Mouse (Mus musculus) retina, postnatal 1 day (tissue): ENCODE results near the gene Pdzrn3.
A peak's percentile ranks its signal among the peaks of the same experiment; 100 is the strongest.

Experiments used
- DNase-seq: peaks from one replicate; pipeline ENCODE4 v3.0.0-alpha.2; 2012

Pdzrn3 gene

DNA sequence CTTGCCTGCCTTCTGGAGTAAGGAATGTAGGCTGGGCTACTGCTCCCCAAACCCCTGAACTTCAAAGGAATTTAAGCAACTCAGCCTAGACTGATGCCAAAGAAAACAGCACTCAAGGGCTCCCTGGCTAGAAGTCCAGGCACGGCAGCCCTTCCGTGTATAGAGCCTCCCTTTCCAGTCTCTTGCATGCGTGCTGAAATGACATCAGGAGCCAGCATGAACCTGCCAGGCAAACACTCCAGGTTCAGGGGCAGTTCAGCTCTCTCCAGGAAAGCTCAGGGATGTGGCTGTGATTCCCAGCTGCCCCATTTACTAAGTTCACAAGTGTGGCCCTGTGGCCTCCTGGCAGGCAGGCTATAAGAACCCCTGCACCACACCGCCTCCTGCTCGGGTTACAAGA, 126.5 kb downstream of the Pdzrn3 start:
- DNase-seq: no peak

GRCm38 (mm10) chr6:101246137-101246536, 131.6 kb downstream of the Pdzrn3 start:
- DNase-seq: no peak

GRCm38 (mm10) chr6:101244355-101244754, 133.3 kb downstream of the Pdzrn3 start:
- no peak for DNase-seq

DNA sequence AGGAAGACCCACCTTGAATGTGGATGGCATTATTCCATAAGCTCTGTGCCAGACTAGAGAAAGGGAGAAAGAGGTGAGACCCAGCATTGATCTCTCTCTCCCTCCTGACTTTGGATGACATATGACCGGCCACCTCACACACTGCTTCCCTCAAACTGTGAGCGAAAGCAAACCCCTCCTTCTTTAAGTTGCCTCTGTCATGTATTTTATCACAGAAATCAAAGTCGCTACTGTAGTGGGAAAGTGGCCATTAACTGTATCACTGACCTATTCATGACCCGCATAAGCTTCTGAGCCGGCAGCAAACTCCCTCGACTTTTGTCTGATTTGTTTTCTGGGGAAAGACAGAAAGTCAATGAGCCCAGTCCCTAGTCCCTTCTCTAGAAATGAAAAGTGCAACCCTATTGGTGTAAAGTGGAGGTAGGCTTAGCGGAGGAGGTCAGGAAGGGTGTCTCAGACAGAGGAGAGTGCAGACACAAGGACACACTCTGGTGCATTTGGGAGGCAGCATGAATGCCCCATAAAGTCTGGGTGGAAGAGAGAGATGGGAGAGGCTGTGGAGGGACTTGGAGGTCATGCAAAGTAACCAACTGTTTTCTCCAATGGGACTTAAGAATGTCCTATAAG, 134.4 kb downstream of the Pdzrn3 start:
- no peak for DNase-seq

GRCm38 (mm10) chr6:101236641-101237246, 141.0 kb downstream of the Pdzrn3 start:
- DNase-seq: peak; percentile 69

DNA sequence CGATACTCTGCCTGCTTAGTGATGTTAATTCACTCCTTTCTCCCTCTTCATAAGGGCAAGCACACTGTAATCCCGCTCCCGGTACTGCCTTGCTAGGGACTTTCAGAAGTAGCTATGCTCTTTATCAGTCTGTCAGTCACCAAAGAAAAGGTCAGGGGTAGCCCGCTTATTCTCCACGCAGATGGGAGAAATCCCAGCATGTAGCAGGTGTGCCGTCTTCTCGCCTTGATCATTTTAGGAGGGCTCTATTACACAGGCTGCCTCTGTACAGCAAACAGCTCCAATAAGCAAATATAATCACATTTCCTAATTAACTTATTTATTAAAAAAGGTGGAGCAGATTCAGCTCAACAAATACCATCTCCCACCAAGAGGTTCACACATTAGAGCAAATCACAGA, 141.5 kb downstream of the Pdzrn3 start:
- DNase-seq: peak; percentile 38

- peak; percentile 78 for DNase-seq
Measured at GRCm38 (mm10) chr6:101234349-101234748, 143.3 kb downstream of the Pdzrn3 start.

DNA sequence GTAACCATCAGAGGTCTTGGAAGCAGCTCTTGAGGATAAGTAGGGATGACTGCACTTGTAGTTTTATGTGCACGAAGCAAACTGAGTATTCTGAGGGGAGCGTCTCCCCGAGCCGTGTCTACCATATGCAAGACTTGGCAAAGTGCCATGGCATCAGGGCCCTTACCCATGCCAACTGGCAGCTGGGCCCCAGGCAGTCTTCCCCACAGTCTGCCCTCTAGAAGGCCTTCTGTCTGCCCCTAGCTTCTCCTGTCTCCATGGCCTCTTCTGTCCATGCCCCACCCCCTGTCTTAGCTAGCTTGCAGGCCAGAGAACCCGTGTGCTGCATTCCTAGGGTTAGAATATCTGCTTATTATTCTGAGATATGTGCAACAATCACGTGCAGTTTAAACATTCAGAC, 144.0 kb downstream of the Pdzrn3 start:
- peak; percentile 91 for DNase-seq

DNA sequence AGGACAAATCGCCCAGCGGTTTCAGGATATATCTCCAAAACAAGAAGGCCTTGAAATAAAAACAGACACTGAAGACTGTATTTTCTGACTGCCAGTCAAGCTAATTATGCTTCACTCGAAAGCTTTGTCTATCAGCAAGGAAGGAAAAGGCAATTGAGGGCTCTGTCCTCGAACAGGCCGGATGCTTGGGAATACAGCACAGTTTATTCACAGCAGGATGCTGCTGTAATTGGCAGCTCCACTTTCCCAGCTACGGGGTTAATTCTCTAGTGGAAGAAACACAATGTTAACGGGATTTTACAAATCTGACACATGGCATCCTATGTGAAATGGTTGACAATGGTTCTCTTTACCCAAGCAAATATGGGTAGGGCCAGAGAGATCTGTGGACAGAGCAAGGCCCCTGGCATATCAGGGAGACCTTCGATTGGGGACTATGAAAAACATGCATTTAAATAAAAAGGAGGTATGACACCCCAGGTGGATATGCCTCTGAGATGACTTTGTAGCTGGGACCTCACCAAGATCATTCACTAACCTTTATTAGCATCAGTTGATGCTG, 150.3 kb downstream of the Pdzrn3 start:
- peak; percentile 65 for DNase-seq

DNA sequence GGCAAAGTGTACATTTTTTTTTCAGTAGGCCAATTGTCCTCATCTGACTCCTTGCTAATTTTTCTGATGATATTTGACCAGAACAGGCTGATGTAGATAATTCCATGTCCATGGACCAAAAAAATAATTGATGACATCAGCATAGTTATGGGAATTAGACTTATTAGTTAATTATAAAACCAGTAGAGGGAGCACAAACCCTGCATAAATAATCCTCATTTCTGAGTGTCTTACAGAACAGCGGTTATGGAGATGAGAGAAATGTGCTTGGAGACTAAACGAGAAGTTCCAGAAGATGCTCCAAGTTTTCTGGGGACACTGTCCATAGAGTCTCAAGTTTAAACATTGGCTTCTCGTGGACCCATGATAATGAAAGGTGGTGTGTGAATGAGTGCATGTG, 157.4 kb downstream of the Pdzrn3 start:
- peak; percentile 48 for DNase-seq

DNA sequence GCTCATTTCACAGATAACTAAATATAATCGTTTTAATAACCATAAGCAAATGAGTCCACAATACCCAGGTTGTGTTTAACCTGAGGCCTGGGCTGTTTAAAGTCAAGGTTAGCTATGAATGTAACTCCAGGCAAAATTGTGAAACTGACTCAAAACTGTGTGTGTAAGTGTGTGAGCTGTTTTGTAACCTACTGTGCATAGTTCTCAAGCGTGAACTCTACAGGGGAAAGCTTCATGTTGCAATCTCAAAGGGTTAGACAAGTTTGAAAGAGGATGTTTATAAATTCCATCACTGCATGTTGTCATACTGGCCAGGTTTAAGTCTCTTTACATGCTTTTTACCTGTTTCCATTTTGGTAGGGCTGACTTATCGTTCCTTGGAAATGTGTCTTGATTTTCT, 158.7 kb downstream of the Pdzrn3 start:
- DNase-seq: no peak

DNA sequence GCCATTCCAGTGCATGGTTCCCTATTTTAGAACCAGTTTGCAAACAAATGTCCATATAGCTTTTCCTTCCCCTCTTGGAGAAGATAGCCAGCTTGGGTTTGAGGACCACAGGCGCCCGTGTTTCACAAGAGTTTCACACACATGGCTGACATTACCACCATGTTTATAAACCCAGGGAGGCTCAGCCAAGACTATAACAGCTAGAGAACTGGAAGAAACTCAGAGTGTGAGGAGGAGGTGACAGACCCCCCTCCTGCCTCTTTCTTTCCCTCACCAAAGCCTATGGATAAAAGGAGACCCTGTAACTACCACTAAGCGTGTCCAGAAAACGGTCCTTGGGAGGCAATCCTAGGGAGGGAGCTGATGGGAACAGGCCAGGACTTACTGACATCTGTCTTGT, 159.5 kb downstream of the Pdzrn3 start:
- no peak for DNase-seq

GRCm38 (mm10) chr6:101217756-101218155, 159.9 kb downstream of the Pdzrn3 start:
- no peak for DNase-seq

- DNase-seq: peak; percentile 46
Measured at GRCm38 (mm10) chr6:101215436-101215791, 162.3 kb downstream of the Pdzrn3 start.

- DNase-seq: no peak
Measured at GRCm38 (mm10) chr6:101214734-101215435, 162.8 kb downstream of the Pdzrn3 start.

DNA sequence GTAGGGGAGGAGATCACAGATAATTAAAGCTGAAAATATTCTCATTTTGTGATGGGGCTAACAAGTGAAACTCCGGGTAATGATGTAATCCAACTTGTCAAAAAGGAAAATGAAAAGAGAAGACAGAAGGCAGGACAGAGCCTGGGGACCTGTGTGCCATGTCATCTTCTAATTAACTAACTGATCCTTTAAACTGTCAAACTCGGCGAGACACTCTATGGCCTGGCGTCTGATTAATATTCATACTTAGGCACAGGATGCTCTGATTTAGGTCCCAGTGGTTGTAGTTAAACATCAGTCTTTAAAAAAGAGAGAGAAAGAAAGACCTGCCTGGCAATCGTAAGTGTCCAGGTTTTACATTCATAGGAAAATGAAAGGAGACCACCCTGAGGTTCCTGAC, 164.6 kb downstream of the Pdzrn3 start:
- no peak for DNase-seq

DNA sequence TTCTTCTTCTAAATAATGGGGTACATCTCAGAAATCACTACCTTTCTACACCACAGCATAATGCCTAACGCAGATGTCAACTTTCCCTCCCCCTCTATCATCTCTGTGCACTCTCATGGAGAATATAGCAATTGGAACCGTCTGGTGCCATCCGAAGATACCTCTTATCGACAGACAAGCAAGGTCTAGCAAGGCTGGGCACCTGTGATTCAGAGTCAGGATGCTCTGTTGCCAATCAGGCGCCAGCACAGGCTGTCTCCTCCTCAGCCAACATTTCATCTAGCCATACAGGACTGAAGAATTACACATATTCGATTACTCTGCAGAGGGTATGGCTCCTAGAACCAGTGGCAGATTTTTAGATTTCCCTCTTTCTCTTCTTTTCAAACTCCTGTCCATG, 165.6 kb downstream of the Pdzrn3 start:
- DNase-seq: no peak

DNA sequence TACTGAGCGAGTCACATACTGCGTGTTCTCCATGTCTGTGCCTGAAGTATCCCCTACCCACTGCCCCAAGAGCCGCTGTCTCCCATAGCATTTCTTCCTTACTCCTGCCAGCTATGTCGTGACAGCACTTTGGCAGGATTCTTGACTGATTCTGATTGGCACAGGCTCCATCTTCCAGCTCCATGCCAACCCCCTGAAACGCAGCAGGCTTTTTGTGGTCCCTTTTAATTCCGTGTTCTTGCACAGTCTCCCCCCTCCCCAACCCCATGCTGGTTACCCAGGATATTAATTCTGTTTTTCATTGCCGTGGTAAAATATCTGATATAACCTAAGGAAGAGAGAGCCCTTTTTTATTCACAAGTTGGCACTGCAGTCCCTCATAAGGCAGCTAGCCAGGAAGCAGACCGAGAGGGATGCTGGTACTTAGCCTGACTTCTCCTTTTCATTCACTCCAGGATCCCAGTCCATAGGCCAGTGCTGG, 166.3 kb downstream of the Pdzrn3 start:
- no peak for DNase-seq

DNA sequence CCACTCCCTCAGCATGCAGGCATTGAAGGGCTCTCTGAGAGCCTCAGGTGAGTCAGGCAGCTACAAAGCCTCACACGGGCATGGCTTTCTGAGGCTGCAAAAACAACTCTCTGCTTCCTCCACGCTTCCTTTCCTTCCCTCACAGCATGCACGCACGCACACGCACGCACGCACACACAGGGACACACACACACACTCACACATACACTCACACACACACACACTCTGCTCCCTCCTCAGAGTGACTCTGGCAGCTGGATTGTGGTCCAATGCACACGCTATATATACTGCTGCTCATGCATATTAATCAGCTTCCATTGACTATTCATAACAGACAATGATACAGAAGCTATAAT, 178.8 kb downstream of the Pdzrn3 start:
- DNase-seq: peak; percentile 95

GRCm38 (mm10) chr6:101198284-101198942, 179.3 kb downstream of the Pdzrn3 start:
- DNase-seq: peak; percentile 81

DNA sequence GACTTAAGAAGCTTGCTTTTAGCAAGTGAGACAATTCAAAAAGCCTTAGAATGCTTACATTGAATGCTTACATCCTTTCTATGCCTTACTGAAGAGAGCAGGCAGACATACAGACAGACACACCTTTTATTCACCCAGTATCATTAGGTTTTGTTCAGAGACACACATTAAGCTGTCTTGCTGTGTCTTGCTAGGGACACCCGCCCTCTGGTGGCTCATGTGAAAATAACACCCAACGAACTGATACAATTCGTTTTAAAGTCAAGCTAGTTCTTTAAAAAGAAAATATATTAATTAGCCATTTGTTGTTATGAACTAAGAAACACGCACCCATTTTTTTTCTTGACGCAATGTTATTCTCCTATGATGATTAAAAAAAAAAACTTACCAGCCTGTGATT, 180.1 kb downstream of the Pdzrn3 start:
- DNase-seq: peak; percentile 80

DNA sequence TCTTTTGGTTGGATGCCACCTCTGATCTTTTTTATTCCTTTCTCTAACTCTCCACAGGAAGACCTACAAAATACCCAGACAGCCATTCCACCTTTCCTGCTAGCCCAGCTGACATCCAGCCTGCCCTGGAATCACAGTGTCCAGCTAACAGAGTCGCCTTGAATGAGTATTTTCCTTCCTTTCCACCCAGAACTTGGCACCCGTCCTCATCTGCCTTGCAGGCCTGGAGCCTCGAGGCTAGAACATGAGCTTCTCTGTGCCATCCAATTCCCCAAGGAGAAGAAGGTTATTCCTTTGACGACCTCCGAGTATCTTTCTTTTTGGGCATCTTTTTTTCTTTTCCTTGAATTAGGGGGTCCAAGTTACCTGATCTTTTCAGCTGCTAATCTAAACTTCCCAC, 181.8 kb downstream of the Pdzrn3 start:
- DNase-seq: no peak

GRCm38 (mm10) chr6:101194386-101194925, 183.2 kb downstream of the Pdzrn3 start:
- DNase-seq: peak; percentile 78
